Mouse (Mus musculus) cortical plate, adult 2 months (tissue): Measurements from ENCODE around the gene Rasl10b.
A peak's percentile ranks its signal among the peaks of the same experiment; 100 is the strongest.

Experiments used
- CTCF ChIP-seq: fragments of 200-500 bp; IDR thresholded peaks from 2 replicates; pipeline ENCODE4 v1.5.1; 2011; ENCODE audit warnings: mild to moderate bottlenecking, control low read depth, low read length; ENCODE audit not compliant: insufficient read depth; ENCODE audit errors: extremely low read depth
- POLR2A ChIP-seq: fragments of 200-500 bp; IDR thresholded peaks from 2 replicates; pipeline ENCODE4 v1.6.1; 2011; ENCODE audit warnings: mild to moderate bottlenecking, low read length, control low read depth; ENCODE audit not compliant: insufficient read depth; ENCODE audit errors: extremely low read depth

DNA sequence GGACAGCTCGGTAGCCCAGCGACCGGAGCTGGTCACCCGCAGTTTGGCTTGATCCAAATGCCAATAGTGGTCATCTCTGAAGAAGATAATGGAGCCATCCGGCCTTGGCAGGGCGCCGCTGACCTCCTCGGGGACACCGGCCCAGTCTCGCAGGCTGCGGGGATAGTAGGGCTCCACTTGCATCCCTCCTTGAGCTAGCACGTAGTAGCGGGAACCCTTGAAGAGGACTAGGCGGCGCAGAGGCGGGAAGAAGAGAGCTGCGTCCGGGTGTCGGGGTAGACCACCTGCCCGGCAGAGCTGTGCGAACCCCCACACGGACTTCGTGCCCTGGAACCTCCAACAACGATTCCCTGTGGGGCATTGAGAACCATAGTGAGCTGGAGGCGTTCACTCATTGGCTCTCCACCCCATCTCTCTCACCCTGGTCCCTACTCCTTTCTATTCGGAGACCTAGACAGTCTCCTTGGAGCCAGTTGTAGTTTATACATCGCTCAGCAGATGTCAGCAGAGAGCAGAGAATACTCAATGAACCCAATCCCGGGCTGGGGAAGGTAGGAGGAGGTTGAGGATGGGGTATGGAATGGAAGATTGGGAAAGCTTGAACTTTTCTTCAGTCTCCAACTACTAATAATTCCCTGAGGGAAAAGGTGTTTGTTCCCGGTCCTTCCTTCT, 33.8 kb downstream of the Rasl10b start:
- peak; percentile 80 for TF ChIP-seq CTCF
- TF ChIP-seq POLR2A, result no peak
